Mouse (Mus musculus) liver, postnatal 0 days (tissue): ENCODE results near the gene Fezf2. TPM values are rescaled to one million over a fixed set of nuclear protein-coding genes. Genes with fewer than 3 reads are reported as not detected.

Source experiments
- ATAC-seq: fragments of 200-750 bp; cut with Nextera tagmentation; 2 replicates; pipeline ENCODE4 v1.8.0; 2017; ENCODE audit warnings: mild to moderate bottlenecking, moderate library complexity
- DNase-seq: peaks from one replicate; pipeline ENCODE4 v3.0.0-alpha.2; 2016
- H3K27ac ChIP-seq: fragments of 300-500 bp; sonication (generic); 2 replicates; pipeline ENCODE4 v1.5.1; 2014; ENCODE audit warnings: antibody characterized with exemption, moderate library complexity, mild to moderate bottlenecking, low read depth
- H3K27me3 ChIP-seq: fragments of 300-500 bp; sonication (generic); 2 replicates; pipeline ENCODE4 v1.6.1; 2014; ENCODE audit warnings: low read length, control low read depth, mixed read lengths; ENCODE audit not compliant: insufficient read depth
- H3K36me3 ChIP-seq: fragments of 300-500 bp; sonication (generic); replicated peaks from 2 replicates; pipeline ENCODE4 v1.6.1; 2014; ENCODE audit warnings: mild to moderate bottlenecking, control low read depth, low read length, moderate library complexity, mixed read lengths; ENCODE audit not compliant: insufficient read depth
- H3K4me1 ChIP-seq: fragments of 300-500 bp; sonication (generic); 2 replicates; pipeline ENCODE4 v1.6.1; 2014; ENCODE audit warnings: antibody characterized with exemption, mild to moderate bottlenecking, control low read depth; ENCODE audit not compliant: insufficient read depth
- H3K4me2 ChIP-seq: fragments of 300-500 bp; sonication (generic); 2 replicates; pipeline ENCODE4 v1.6.1; 2014; ENCODE audit warnings: low read depth, mild to moderate bottlenecking, low read length, moderate library complexity, mixed read lengths
- H3K4me3 ChIP-seq: fragments of 300-500 bp; sonication (generic); 2 replicates; pipeline ENCODE4 v1.5.1; 2014; ENCODE audit warnings: low read depth, low read length
- H3K9ac ChIP-seq: fragments of 300-500 bp; sonication (generic); replicated peaks from 2 replicates; pipeline ENCODE4 v1.6.1; 2014; ENCODE audit warnings: mild to moderate bottlenecking, moderate library complexity
- H3K9me3 ChIP-seq: fragments of 300-500 bp; sonication (generic); 2 replicates; pipeline ENCODE4 v1.6.1; 2016; ENCODE audit warnings: mild to moderate bottlenecking, control low read depth, low read length, mixed read lengths
- CTCF ChIP-seq: sonication (generic); IDR thresholded peaks from 2 replicates; pipeline ENCODE4 v1.5.1; 2016; ENCODE audit warnings: antibody characterized with exemption, low read depth
- EP300 ChIP-seq: IDR thresholded peaks from 2 replicates; pipeline ENCODE4 v1.6.1; 2016; ENCODE audit warnings: antibody characterized with exemption, low read depth, mild to moderate bottlenecking
- WGBS: fragments of 180-500 bp; shearing (Covaris S2); extraction: QIAGEN DNeasy Blood & Tissue Kit; methylation state at CpG from one replicate; pipeline ENCODE4 v1.1.7; 2014; ENCODE audit not compliant: insufficient replicate concordance; 5-methylcytosine and 5-hydroxymethylcytosine counted together
- polyA plus RNA-seq: library from polyadenylated mRNA; unstranded; fragments of >200 nt; fragmentation: Nextera tagmentation; extraction: Ambion mirVana; gene quantifications from 2 replicates; pipeline ENCODE4 v1.2.1, GENCODE M21; 2015

The Fezf2 gene
- polyA plus RNA-seq, result not detected in 2 replicates

- H3K27me3 ChIP-seq, result peaks cover 91% of the 10 kb centered on the region
These were observed at the start of gene Fezf2 for GRCm38 (mm10) chr14:12348089-12348488. Fezf2 (minus strand) TSS chr14:12348189.

GRCm38 (mm10) chr14:12397561-12397960 is 49.6 kb upstream of the Fezf2 start:
- no peak overlapping the region for H3K27ac ChIP-seq
- H3K9ac ChIP-seq, result no peak overlapping the region
- DNase-seq, result no peak
- no peak overlapping the region for H3K4me2 ChIP-seq
- no peaks in the 10 kb centered on the region for H3K27me3 ChIP-seq
- H3K9me3 ChIP-seq, result no peaks in the 10 kb centered on the region
- no peak for ATAC-seq
- no peaks in the 10 kb centered on the region for H3K36me3 ChIP-seq
- no peak overlapping the region for H3K4me3 ChIP-seq
- 64% methylated on average over 3 of the region's 3 CpGs for WGBS
- TF ChIP-seq EP300 (no peak), CTCF (peak; percentile 7; the same call in 1 of the 2 replicates)
- H3K4me1 ChIP-seq, result no peaks in the 10 kb centered on the region

More at GRCm38 (mm10) chr14:12348089-12348488, at the start of gene Fezf2:
- TF ChIP-seq CTCF (no peak), EP300 (no peak)
- DNase-seq (no peak), ATAC-seq (no peak)
- Histone ChIP-seq H3K9ac (no peak within 1 kb of the TSS), H3K36me3 (no peaks in the 10 kb centered on the region), H3K4me2 (no peak within 1 kb of the TSS), H3K4me1 (no peaks in the 10 kb centered on the region), H3K27ac (no peak within 1 kb of the TSS), H3K4me3 (no peak within 1 kb of the TSS), H3K9me3 (no peaks in the 10 kb centered on the region)
- 4% methylated on average over 2 of the region's 2 CpGs for WGBS

GRCm38 (mm10) chr14:12394318-12394717 is 46.3 kb upstream of the Fezf2 start:
- Histone ChIP-seq H3K9ac (no peak overlapping the region), H3K27me3 (no peaks in the 10 kb centered on the region), H3K9me3 (no peaks in the 10 kb centered on the region), H3K36me3 (no peaks in the 10 kb centered on the region), H3K4me1 (no peaks in the 10 kb centered on the region), H3K27ac (no peak overlapping the region), H3K4me2 (no peak overlapping the region), H3K4me3 (no peak overlapping the region)
- WGBS, result 64% methylated on average over 2 of the region's 2 CpGs
- no peak for ATAC-seq
- TF ChIP-seq EP300, result no peak
- TF ChIP-seq CTCF, result no peak
- no peak for DNase-seq

- no peaks in the 10 kb centered on the region for H3K4me1 ChIP-seq
- no peak overlapping the region for H3K27ac ChIP-seq
- no peaks in the 10 kb centered on the region for H3K9me3 ChIP-seq
- H3K36me3 ChIP-seq, result no peaks in the 10 kb centered on the region
- no peaks in the 10 kb centered on the region for H3K27me3 ChIP-seq
- no peak overlapping the region for H3K4me2 ChIP-seq
- WGBS, result 67% methylated on average over 12 of the region's 12 CpGs
- TF ChIP-seq CTCF (no peak), EP300 (no peak)
- H3K9ac ChIP-seq, result no peak overlapping the region
- ATAC-seq (no peak), DNase-seq (no peak)
- no peak overlapping the region for H3K4me3 ChIP-seq
These were observed 45.4 kb upstream of the Fezf2 start for GRCm38 (mm10) chr14:12393271-12393861.

- no peak overlapping the region for H3K9ac ChIP-seq
- TF ChIP-seq CTCF (no peak), EP300 (no peak)
- no peaks in the 10 kb centered on the region for H3K27me3 ChIP-seq
- H3K4me1 ChIP-seq, result no peaks in the 10 kb centered on the region
- no peak overlapping the region for H3K4me3 ChIP-seq
- H3K4me2 ChIP-seq, result no peak overlapping the region
- DNase-seq (no peak), ATAC-seq (no peak)
- WGBS, result 67% methylated on average over 7 of the region's 7 CpGs
- no peak overlapping the region for H3K27ac ChIP-seq
- no peaks in the 10 kb centered on the region for H3K36me3 ChIP-seq
- no peaks in the 10 kb centered on the region for H3K9me3 ChIP-seq
These were observed 43.2 kb upstream of the Fezf2 start for GRCm38 (mm10) chr14:12391167-12391566.

DNA sequence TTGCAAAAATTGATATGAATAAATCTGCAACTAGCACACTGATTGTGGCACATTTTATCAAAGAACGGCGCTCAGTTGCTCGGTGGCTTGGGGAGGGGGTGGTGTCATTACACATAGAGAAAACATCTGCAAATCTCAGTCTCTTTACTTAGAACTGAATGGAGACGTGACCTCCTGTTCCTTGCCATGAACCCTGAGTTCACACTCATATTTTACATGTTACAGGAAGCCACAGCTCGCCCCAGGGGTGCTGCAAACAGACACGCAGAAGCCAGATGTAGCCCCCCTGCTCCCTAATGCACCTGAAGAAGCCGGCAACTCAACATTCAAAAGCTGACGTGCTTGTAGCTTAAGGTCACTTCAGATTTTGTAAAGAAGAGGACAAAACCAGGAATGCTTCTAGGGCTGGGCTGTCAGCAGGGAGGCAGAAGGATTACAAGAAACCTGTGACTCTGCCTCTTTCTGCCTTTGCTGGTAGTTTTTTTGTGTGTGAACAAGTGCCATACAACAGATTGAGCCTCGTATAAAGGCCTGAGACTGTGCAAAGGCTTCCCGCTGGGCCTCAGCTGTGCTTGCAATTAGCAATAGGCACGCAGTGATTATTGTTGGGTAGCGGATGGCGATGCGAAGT is 40.9 kb upstream of the Fezf2 start:
- H3K9me3 ChIP-seq, result no peaks in the 10 kb centered on the region
- no peak overlapping the region for H3K4me3 ChIP-seq
- H3K27me3 ChIP-seq, result no peaks in the 10 kb centered on the region
- no peaks in the 10 kb centered on the region for H3K4me1 ChIP-seq
- DNase-seq (no peak), ATAC-seq (no peak)
- TF ChIP-seq EP300, result no peak
- no peak for TF ChIP-seq CTCF
- no peak overlapping the region for H3K27ac ChIP-seq
- 42% methylated on average over 14 of the region's 14 CpGs for WGBS
- no peak overlapping the region for H3K9ac ChIP-seq
- H3K36me3 ChIP-seq, result no peaks in the 10 kb centered on the region
- H3K4me2 ChIP-seq, result no peak overlapping the region
